Mouse (Mus musculus) embryonic fibroblast, embryonic 13.5 days (primary cell): ENCODE measurements around the gene Wdr34. TPM values are rescaled to one million over a fixed set of nuclear protein-coding genes. Genes with fewer than 3 reads are reported as not detected.

Experiments
- H3K27ac ChIP-seq: 2 replicates; pipeline ENCODE4 v1.5.1; 2012; ENCODE audit warnings: low read length, control low read depth, inconsistent platforms; ENCODE audit not compliant: insufficient read depth
- H3K4me1 ChIP-seq: 2 replicates; pipeline ENCODE4 v1.6.1; 2011; ENCODE audit warnings: low read length; ENCODE audit not compliant: control insufficient read depth, insufficient read depth
- H3K4me3 ChIP-seq: 2 replicates; pipeline ENCODE4 v1.5.1; 2011; ENCODE audit warnings: mild to moderate bottlenecking, control low read depth, low read length; ENCODE audit not compliant: insufficient read depth
- CTCF ChIP-seq: IDR thresholded peaks from 2 replicates; pipeline ENCODE4 v1.5.1; 2011; ENCODE audit warnings: mild to moderate bottlenecking, control low read depth, low read length, moderate library complexity, borderline replicate concordance; ENCODE audit not compliant: insufficient read depth
- POLR2A ChIP-seq: IDR thresholded peaks from 2 replicates; pipeline ENCODE4 v1.6.1; 2011; ENCODE audit warnings: low read depth, mild to moderate bottlenecking, control low read depth, low read length, moderate library complexity
- polyA plus RNA-seq: library from polyadenylated mRNA; stranded (reverse); fragments of >200 nt; gene quantifications from 2 replicates; pipeline ENCODE4 v1.2.4, GENCODE M21; 2011; ENCODE audit warnings: low read depth; ENCODE audit not compliant: missing spikeins, insufficient read length

Gene Wdr34
- polyA plus RNA-seq, 1 experiment, result 10.8 TPM

- TF ChIP-seq POLR2A (no peak), CTCF (no peak)
- no peak overlapping the region for H3K27ac ChIP-seq
- 0 out of 2 replicates have a peak, but pooled peaks cover 5% of the 10 kb centered on the region for H3K4me1 ChIP-seq
- no peak overlapping the region for H3K4me3 ChIP-seq
Observed at GRCm38 (mm10) chr2:30080181-30080800, 31.6 kb upstream of the Wdr34 start.

- H3K4me1 ChIP-seq, result 0 out of 2 replicates have a peak, but pooled peaks cover 5% of the 10 kb centered on the region
- H3K27ac ChIP-seq, result peak overlapping the region; percentile 72
- 0 out of 2 replicates have a peak overlapping the region, but pooled peaks have one; percentile 9 for H3K4me3 ChIP-seq
- no peak for TF ChIP-seq POLR2A
- TF ChIP-seq CTCF, result no peak
Observed at GRCm38 (mm10) chr2:30078760-30079159, 30.1 kb upstream of the Wdr34 start.

- no peak for TF ChIP-seq POLR2A
- no peak for TF ChIP-seq CTCF
Observed at GRCm38 (mm10) chr2:30078349-30078712, 29.6 kb upstream of the Wdr34 start.

GRCm38 (mm10) chr2:30077502-30078348 lies 29.0 kb upstream of the Wdr34 start, which contains the start of gene Pkn3:
Pkn3 (plus strand) TSS chr2:30077684.
- peak; percentile 93 for TF ChIP-seq CTCF
- TF ChIP-seq POLR2A, result peak; percentile 69

More at GRCm38 (mm10) chr2:30078349-30078712, 29.6 kb upstream of the Wdr34 start:
- Histone ChIP-seq H3K4me1 (0 out of 2 replicates have a peak, but pooled peaks cover 5% of the 10 kb centered on the region), H3K4me3 (peak overlapping the region; percentile 9), H3K27ac (peak overlapping the region; percentile 72)

DNA sequence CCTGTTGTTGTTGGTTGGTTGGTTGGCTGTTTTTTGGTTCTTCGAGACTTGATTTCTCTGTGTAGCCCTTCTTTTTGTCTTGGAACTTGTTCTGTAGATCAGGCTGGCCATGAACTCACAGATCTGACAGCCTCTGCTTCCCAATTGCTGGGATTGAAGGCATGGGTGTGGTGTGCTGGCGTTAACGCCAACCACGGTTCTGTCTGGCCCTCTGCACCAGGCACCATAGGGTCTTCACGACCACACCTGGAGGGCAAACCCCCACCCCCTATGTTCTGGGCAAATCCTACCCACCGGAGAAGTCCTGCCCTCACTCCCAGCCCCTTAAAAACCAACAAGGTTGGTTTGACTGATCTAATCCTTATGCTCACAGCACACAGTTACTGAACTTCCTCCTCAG lies 28.3 kb upstream of the Wdr34 start:
- H3K4me1 ChIP-seq, result 0 out of 2 replicates have a peak, but pooled peaks cover 5% of the 10 kb centered on the region
- TF ChIP-seq CTCF, result no peak
- no peak for TF ChIP-seq POLR2A
- no peak overlapping the region for H3K27ac ChIP-seq
- H3K4me3 ChIP-seq, result no peak overlapping the region

More at GRCm38 (mm10) chr2:30077502-30078348, 29.0 kb upstream of the Wdr34 start, which contains the start of gene Pkn3:
- Histone ChIP-seq H3K4me3 (peak within 1 kb of the TSS; percentile 66), H3K4me1 (0 out of 2 replicates have a peak, but pooled peaks cover 5% of the 10 kb centered on the region), H3K27ac (peak within 1 kb of the TSS; percentile 72)

- TF ChIP-seq CTCF, result no peak
- no peak for TF ChIP-seq POLR2A
- no peak overlapping the region for H3K27ac ChIP-seq
Observed at GRCm38 (mm10) chr2:30076439-30076838, 27.8 kb upstream of the Wdr34 start.

GRCm38 (mm10) chr2:30075625-30076024 lies 26.9 kb upstream of the Wdr34 start:
- Histone ChIP-seq H3K4me1 (0 out of 2 replicates have a peak, but pooled peaks cover 5% of the 10 kb centered on the region), H3K27ac (no peak overlapping the region), H3K4me3 (no peak overlapping the region)
- TF ChIP-seq CTCF (no peak), POLR2A (no peak)

More at GRCm38 (mm10) chr2:30076439-30076838, 27.8 kb upstream of the Wdr34 start:
- 0 out of 2 replicates have a peak, but pooled peaks cover 5% of the 10 kb centered on the region for H3K4me1 ChIP-seq
- H3K4me3 ChIP-seq, result no peak overlapping the region

GRCm38 (mm10) chr2:30073285-30073684 lies 24.6 kb upstream of the Wdr34 start:
- H3K27ac ChIP-seq, result no peak overlapping the region
- no peak overlapping the region for H3K4me3 ChIP-seq
- H3K4me1 ChIP-seq, result peaks cover 5% of the 10 kb centered on the region; the same call in 1 of the 2 replicates
- 0 out of 2 replicates have a peak, but pooled peaks have one; percentile 16 for TF ChIP-seq POLR2A
- TF ChIP-seq CTCF, result no peak

DNA sequence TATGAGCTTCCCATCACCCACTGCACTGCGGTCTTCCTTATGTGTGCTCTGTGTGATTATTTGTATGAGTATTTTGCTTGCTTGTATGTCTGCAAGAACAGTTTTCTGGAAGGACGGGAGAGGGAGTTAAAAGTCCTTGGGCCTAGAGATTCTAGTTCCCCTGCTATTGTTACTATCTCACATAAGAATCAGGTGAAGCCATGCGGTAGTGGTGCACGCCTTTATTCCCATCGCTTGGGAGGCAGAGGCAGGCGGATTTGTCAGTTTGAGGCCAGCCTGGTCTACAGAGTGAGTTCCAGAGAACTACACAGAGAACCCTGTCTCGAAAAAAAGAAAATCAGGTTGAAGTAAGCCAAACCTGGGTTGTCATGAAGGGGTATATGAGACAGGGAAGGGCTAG lies 24.2 kb upstream of the Wdr34 start:
- H3K4me3 ChIP-seq, result no peak overlapping the region
- peaks cover 3% of the 10 kb centered on the region; the same call in 1 of the 2 replicates for H3K4me1 ChIP-seq
- TF ChIP-seq POLR2A (no peak), CTCF (no peak)
- no peak overlapping the region for H3K27ac ChIP-seq

DNA sequence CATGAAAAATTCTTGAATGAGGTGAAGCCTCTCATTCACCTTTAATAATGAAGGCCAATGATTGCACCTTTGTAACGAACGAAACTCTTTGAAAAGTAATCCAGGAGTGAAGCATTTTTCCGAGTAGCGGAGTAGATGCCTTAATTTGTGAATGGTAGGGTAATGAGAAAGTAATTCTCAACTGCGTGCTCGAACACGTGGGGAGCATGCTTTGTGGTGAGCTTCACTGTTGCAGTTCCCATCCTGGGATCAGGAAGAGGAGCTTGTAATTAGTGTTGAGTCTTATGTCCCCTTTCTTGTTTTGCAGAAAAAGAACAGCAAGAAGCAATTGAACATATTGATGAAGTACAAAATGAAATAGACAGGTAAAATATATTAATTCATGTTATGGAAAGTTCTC lies 19.3 kb upstream of the Wdr34 start:
- H3K4me3 ChIP-seq, result peak overlapping the region; percentile 99
- no peak overlapping the region for H3K27ac ChIP-seq
- TF ChIP-seq POLR2A (no peak), CTCF (no peak)
- H3K4me1 ChIP-seq, result peaks cover 6% of the 10 kb centered on the region
